Mouse (Mus musculus) natural killer cell, adult 2 months (primary cell): ENCODE data around the gene Gm37240.

Source experiments
- DNase-seq, 2 experiments: peaks; one replicate each; pipeline ENCODE4 v3.0.0; 2022; ENCODE audit warnings: low spot score in 2 of 2

Gene Gm37240

GRCm38 (mm10) chr3:85493796-85494195 is 393.5 kb downstream of the Gm37240 start:
- no peak for DNase-seq

- DNase-seq: no peak
Observed at GRCm38 (mm10) chr3:85490204-85490603, 397.1 kb downstream of the Gm37240 start.

GRCm38 (mm10) chr3:85487379-85487778 is 399.9 kb downstream of the Gm37240 start:
- no peak for DNase-seq

GRCm38 (mm10) chr3:85485536-85486190 is 401.7 kb downstream of the Gm37240 start:
- no peak for DNase-seq

DNA sequence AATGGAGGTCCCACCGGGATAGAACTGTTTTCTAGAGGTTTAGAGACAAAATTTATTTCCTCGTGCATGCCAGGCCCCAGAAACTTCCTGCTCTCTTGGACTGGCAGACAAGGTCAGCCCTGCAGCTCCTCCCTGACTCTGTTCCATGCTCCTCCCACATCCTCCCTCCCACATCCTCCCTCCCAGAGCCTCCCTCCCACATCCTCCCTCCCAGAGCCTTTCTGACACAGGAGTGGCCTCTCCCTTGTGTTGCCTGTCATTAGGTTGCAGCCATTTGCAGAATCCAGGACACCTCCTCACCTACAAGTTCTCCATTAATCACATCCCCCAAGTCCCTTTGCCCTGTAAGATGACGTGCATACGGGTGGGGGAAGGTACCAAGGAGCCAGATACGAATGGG is 404.7 kb downstream of the Gm37240 start:
- no peak for DNase-seq

GRCm38 (mm10) chr3:85480638-85481037 is 406.7 kb downstream of the Gm37240 start:
- DNase-seq: no peak

DNA sequence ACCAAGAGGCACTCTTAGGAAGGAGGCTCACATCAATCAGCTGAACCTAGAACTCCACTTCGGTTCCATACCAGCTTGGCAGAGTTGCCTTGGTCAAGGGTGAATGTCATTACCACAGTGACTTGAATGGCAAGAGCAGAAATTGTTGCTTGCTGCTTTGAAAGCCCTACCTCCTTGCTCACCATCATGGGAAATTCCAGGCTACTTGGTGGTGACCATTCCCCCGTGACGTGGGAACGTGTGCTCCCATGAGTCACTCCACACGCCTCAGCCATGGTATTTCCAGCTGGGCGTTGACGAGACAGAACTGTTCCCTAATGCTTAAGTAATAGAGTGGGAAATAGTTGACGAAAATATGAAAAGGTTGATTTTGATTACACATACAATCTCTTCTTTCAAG is 408.6 kb downstream of the Gm37240 start:
- no peak for DNase-seq

DNA sequence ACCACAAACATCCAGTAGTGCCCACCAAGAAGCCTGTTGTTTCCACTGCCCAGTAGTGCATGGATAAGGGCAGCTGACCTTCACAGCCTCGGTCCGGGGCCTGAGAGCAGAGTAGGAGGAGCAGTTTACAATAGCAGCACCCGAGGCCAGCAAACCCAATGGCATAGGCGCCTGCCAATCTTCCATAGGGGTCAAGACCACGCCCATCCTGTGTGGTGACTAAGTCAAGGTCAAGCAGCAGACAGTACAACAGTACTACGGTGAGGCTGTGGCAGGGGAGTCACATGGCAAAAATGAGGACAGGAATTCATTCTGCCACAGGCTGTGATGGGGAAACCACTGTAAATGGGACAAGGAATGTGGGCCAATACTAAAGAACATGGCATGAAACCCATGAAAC is 417.6 kb downstream of the Gm37240 start:
- no peak for DNase-seq

- no peak for DNase-seq
Observed at GRCm38 (mm10) chr3:85468995-85469394, 418.3 kb downstream of the Gm37240 start.

DNA sequence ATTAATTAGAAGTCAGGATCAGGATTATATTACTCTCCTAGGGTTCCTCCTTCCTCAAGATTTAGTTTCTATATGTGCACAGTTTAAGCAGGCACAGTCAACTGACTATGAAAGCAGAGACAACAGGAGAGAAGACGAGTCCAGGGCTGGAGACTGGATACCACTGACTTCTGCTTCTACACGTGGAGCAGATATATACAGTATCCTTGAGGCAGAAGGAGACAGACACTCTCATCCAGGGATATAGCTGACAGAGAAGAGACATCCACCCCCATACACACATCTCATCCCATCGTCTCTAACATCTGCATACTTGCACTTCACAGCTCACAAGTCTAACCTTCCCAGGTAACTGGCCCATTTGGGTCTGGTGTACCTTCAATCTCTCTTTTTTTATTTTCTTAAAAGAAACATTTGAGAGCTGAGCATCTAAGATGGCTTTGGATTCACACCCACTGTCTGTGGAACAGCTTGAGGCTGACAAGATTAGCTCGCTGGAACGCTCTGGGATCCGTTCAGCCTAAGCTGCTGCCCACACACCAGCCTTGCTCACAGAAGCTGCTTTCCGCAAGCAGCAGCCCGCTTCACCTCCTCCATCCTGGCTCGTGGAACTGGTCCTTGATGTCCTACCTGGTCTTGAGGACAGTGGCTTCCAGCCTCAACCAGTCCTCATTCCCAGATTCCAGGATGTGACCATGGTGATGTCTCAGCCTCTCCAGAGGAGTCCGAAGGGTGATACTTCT is 421.9 kb downstream of the Gm37240 start:
- DNase-seq: no peak

DNA sequence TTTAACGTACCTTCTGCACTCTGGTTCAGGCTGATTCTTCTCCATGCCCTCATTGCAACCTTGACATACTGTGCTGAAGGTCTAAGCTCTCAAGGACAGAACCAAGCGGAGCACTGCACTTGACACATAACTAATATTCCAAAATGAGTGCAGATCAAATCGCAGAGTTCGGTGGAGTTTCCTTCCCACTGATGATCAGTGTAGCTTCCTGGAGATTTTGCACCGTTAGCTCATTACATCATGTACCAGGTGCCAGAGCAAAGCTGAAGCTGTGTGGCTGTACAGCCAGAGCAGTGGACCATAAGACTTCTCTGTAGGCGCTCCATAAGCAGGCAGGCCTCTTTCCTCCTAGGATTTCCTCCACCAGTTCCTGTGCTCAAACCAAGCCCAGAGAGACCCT is 427.3 kb downstream of the Gm37240 start:
- DNase-seq: no peak

GRCm38 (mm10) chr3:85456983-85457382 is 430.3 kb downstream of the Gm37240 start:
- no peak for DNase-seq

DNA sequence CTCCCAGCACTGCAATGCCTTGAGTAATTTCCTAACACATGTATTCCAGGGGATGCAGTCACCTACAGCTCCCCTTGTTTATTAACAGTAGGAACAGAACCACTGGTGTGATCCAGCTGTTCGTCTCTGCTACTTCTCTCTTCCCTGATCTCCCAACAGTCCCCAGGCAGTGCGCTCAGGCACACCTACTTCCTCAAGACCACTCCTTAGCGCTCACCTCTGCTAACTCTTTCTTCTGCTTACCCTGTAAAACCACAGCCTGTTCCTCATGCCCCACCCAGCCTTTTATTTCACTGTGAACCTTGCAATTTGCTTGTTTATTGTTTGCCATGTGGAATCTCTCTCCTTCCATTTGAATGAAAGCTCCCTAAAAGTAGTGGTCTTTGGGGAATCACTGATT is 431.9 kb downstream of the Gm37240 start:
- no peak for DNase-seq

GRCm38 (mm10) chr3:85454001-85454400 is 433.3 kb downstream of the Gm37240 start:
- no peak for DNase-seq

GRCm38 (mm10) chr3:85449461-85449860 is 437.9 kb downstream of the Gm37240 start:
- no peak for DNase-seq

- DNase-seq: no peak
Observed at GRCm38 (mm10) chr3:85442781-85443180, 444.5 kb downstream of the Gm37240 start.

- DNase-seq: no peak
Observed at GRCm38 (mm10) chr3:85442261-85442660, 445.1 kb downstream of the Gm37240 start.

DNA sequence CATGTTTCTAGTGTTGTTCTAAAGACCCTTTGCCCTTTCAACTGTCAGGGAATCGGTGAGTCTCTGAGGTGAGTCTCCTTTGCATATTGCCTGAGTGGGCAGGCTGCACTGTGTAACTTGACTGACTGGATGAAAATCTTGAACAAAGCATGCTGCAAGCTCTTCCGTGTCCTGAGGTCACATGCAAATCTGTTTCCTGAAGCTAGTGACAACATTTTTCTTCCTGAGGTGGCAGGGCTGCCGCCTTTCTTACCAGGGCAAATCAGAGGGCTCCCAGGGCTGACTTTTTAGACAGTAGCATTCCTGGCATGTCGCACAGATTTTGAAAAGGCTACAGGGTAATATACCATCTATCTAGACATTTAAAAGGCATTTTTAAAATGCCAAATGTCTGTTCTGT is 451.9 kb downstream of the Gm37240 start:
- no peak for DNase-seq

DNA sequence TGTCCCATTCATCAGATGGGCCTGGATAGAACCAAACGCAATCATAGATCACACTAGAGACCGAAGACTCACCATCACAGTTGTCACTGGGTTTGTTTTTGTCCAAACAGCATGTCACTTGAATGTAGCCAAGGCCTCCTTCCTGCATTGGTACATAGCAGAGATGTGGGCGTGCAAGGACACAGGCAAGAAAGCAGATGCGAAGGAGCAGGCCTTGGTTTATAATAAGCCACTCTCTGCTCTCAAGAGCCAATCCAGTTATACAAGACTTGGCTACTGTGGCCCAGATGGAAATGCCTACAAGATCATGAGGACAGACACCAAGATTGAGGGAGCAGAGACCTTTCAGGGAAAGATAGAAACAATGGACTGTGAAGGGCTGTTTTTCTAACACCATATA is 456.1 kb downstream of the Gm37240 start:
- DNase-seq: no peak

DNA sequence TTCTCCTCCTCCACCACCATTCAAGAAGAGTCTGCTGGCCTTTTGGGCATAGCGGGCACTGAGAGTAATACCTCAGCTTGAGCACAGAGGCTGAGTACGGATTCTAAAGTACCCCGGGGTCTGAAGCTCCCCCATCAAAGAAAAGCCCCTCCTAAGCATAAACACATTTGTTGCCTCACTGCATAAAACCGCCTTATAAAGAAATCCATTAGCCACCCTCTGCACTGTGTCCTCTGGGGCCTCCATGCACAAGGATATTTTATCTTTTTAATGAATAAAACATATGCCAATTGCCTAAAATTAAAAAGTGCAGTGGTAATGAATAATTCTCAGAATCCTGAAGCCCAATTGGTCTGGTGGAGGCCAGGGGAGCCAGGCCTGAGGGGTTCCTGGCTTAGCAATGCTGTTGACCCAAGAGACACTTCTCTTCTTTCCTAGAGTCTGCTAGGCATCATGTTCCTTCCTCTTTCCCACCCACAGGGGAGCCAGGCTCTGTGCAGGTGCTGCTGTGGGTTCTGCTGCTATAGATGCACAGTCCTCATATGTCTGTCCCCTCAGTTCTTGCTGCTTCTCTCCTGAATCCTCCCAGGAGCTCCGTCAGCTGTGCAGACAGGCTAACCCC is 463.8 kb downstream of the Gm37240 start:
- DNase-seq: no peak

DNA sequence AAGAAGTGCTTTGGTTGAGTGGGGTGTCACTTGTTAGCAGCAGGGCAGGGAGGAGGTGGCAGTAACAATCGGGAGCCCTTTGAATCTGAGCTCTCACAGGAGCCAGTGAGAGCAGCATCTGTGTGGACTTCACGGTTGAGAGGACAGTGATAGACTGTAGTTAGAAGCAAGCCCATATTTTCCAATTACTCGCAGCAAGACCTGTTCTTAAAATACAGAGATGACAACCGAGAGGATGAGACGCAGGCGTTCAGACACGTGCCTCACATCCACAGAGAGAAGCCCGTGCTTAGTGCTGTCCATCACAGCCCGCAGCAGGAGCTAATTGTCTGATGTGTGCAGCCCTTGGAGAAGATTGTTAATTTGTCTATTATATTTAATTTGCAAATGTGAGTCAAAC is 465.9 kb downstream of the Gm37240 start:
- no peak for DNase-seq

GRCm38 (mm10) chr3:85417663-85418062 is 469.7 kb downstream of the Gm37240 start:
- DNase-seq: no peak

DNA sequence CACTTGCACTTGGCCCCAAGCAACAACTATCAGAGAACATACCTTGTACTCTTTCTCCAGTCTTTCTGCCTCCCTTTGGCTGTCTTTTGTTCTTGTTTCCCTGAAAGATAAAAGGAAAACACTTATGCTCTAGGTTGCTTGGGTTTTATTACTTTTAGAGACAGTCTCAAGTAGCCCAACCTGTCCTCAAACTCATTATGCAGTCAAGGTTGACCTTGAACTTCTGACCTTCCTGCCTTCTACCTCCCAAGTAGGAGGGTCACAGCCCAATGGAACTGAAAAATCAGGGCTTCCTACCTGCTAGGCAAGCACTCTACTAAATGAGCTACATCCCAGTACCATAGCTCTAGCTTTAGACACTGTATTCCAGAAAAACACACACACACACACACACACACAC is 488.5 kb downstream of the Gm37240 start:
- DNase-seq: no peak
